Mouse (Mus musculus): Measurements from ENCODE around the gene Myo1a. TPM values are rescaled to one million over a fixed set of nuclear protein-coding genes. Genes with fewer than 3 reads are reported as not detected.
"Not testable (repeated sequence)": the region's sequence is repeated elsewhere in the genome, so short reads cannot be mapped to it uniquely, and the experiment has no call there.

The Myo1a gene
- 0.72 and 0.77 TPM in 2 replicates for polyA plus RNA-seq (2015; fragmentation: Nextera tagmentation; extraction: Ambion mirVana)

GRCm38 (mm10) chr10:127704766-127705220 lies at the start of gene Myo1a:
Myo1a (plus strand) TSS chr10:127705170.
- 70% methylated on average over 2 of the region's 2 CpGs for WGBS
- Histone ChIP-seq H3K9me3 (no peaks in the 10 kb centered on the region), H3K27ac (replicated peaks) (no peak within 1 kb of the TSS), H3K4me3 (no peak within 1 kb of the TSS), H3K36me3 (no peaks in the 10 kb centered on the region), H3K9ac (no peak within 1 kb of the TSS), H3K4me2 (no peak within 1 kb of the TSS), H3K27me3 (no peaks in the 10 kb centered on the region), H3K4me1 (replicated peaks) (no peaks in the 10 kb centered on the region)
- no peak for ATAC-seq (ENCODE audit: low FRiP score, low read depth)

DNA sequence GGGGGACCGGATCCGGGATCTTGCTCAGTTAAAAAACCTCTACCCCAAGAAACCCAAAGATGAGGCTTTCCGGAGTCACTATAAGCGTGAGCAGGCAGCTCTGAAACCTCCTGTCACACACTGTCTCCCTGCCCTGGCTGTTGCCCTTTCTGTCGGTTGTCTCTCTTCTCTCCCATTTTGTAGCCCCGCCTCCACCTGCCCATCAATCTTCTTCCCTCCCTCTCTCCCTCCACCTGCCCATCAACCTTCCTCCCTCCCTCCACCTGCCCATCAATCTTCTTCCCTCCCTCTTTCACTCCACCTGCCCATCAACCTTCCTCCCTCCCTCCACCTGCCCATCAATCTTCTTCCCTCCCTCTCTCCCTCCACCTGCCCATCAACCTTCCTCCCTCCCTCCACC lies 47.4 kb upstream of the Myo1a start:
- not testable (repeated sequence) for H3K9ac ChIP-seq; H3K9me3 ChIP-seq; ATAC-seq (ENCODE audit: low FRiP score, low read depth); H3K36me3 ChIP-seq; H3K4me3 ChIP-seq; H3K4me2 ChIP-seq; H3K27ac ChIP-seq (replicated peaks)
- peaks cover 17% of the 10 kb centered on the region for H3K27me3 ChIP-seq
- H3K4me1 ChIP-seq (replicated peaks): peaks cover 14% of the 10 kb centered on the region
- 51% methylated on average over 6 of the region's 6 CpGs for WGBS

- Histone ChIP-seq H3K4me1 (replicated peaks) (peaks cover 15% of the 10 kb centered on the region), H3K27me3 (peaks cover 22% of the 10 kb centered on the region), H3K9ac (no peak overlapping the region), H3K27ac (replicated peaks) (no peak overlapping the region), H3K9me3 (no peaks in the 10 kb centered on the region), H3K36me3 (no peaks in the 10 kb centered on the region), H3K4me2 (no peak overlapping the region), H3K4me3 (no peak overlapping the region)
- ATAC-seq (ENCODE audit: low FRiP score, low read depth): no peak
- WGBS: 23% methylated on average over 6 of the region's 6 CpGs
Observed at GRCm38 (mm10) chr10:127658076-127658475, 46.9 kb upstream of the Myo1a start.

DNA sequence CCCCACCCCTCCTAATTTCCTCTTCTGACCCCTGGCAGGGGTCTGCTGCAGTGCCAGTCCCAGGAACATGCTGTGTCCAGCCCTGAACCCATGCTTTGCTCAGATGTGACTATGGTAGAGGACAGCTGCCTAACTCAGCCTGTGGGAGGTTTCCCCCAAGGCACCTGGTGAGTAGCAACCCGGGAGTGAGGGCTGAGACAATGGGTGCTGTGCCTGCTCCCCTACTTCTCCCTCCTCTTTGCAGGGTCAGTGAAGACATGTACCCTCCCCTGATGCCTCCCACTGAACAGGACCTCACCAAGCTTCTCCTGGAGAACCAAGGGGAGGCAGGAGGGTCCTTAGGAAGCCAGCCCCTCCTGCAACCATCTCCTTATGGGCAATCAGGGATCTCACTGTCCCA lies 45.4 kb upstream of the Myo1a start:
- no peak overlapping the region for H3K9ac ChIP-seq
- H3K4me3 ChIP-seq: no peak overlapping the region
- WGBS: 47% methylated on average over 1 of the region's 1 CpGs
- no peak overlapping the region for H3K4me2 ChIP-seq
- H3K27me3 ChIP-seq: peaks cover 36% of the 10 kb centered on the region
- H3K9me3 ChIP-seq: no peaks in the 10 kb centered on the region
- ATAC-seq (ENCODE audit: low FRiP score, low read depth): no peak
- H3K36me3 ChIP-seq: no peaks in the 10 kb centered on the region
- H3K27ac ChIP-seq (replicated peaks): no peak overlapping the region
- peaks cover 20% of the 10 kb centered on the region for H3K4me1 ChIP-seq (replicated peaks)

DNA sequence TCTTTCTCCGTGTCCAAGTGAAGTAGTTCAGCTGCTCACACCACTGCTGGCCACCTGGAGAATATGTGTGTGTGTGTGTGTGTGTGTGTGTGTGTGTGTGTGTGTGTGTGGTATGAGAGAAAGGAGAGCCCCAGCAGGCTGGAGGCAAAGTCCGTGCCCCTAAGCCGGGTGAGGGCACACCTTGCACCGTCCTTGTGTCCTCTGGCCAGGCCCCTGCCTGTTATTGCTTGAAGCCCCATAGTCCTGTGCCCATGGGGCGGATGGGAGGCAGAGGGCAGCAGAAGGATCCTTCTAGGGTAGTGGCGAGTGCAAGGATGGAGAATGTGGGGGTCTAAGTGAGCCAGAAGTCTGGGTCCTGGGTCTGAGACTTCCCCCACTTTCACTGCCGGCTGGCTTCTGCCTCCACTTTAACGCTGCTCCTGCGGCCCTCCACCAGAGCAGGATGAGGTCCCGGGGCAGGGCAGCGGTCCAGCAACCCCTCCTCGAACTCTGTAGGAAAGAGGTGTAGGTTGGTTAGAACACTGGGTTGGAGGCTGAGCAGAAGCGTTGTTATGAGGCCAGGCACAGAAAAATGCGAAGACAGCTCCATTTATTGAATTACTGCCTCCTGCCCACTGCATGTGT lies 43.6 kb upstream of the Myo1a start:
- peak overlapping the region; percentile 14; the same call in 1 of the 2 replicates for H3K4me3 ChIP-seq

GRCm38 (mm10) chr10:127661915-127662663 lies 42.9 kb upstream of the Myo1a start:
- peaks cover 37% of the 10 kb centered on the region for H3K4me1 ChIP-seq (replicated peaks)
- 3% methylated on average over 16 of the region's 16 CpGs for WGBS
- H3K27me3 ChIP-seq: peaks cover 61% of the 10 kb centered on the region
- H3K36me3 ChIP-seq: no peaks in the 10 kb centered on the region
- no peaks in the 10 kb centered on the region for H3K9me3 ChIP-seq
- peak overlapping the region; percentile 41 for H3K4me2 ChIP-seq
- H3K4me3 ChIP-seq: peak overlapping the region; percentile 14; the same call in 1 of the 2 replicates
- ATAC-seq (ENCODE audit: low FRiP score, low read depth): 0 out of 2 replicates have a peak, but pooled peaks have one; percentile 14
- H3K9ac ChIP-seq: no peak overlapping the region
- 0 out of 2 replicates have a peak overlapping the region, but pooled peaks have one; percentile 46 for H3K27ac ChIP-seq (replicated peaks)

More for the DNA sequence above, 43.6 kb upstream of the Myo1a start:
- H3K27me3 ChIP-seq: peaks cover 54% of the 10 kb centered on the region
- H3K27ac ChIP-seq (replicated peaks): no peak overlapping the region
- no peaks in the 10 kb centered on the region for H3K36me3 ChIP-seq
- no peak overlapping the region for H3K9ac ChIP-seq
- H3K9me3 ChIP-seq: no peaks in the 10 kb centered on the region
- H3K4me2 ChIP-seq: peak overlapping the region; percentile 41
- ATAC-seq (ENCODE audit: low FRiP score, low read depth): no peak
- peaks cover 30% of the 10 kb centered on the region for H3K4me1 ChIP-seq (replicated peaks)
- 21% methylated on average over 14 of the region's 14 CpGs for WGBS

- Histone ChIP-seq H3K36me3 (no peaks in the 10 kb centered on the region), H3K4me3 (peak overlapping the region; percentile 13; the same call in 1 of the 2 replicates), H3K9me3 (no peaks in the 10 kb centered on the region), H3K27ac (replicated peaks) (no peak overlapping the region), H3K27me3 (peaks cover 66% of the 10 kb centered on the region), H3K4me1 (replicated peaks) (peaks cover 43% of the 10 kb centered on the region), H3K9ac (no peak overlapping the region), H3K4me2 (peak overlapping the region; percentile 41)
- 0 out of 2 replicates have a peak, but pooled peaks have one; percentile 6 for ATAC-seq (ENCODE audit: low FRiP score, low read depth)
- WGBS: 11% methylated on average over 19 of the region's 19 CpGs
Observed at GRCm38 (mm10) chr10:127662666-127663253, 42.2 kb upstream of the Myo1a start.

GRCm38 (mm10) chr10:127663590-127663989 lies 41.4 kb upstream of the Myo1a start:
- H3K27me3 ChIP-seq: peaks cover 70% of the 10 kb centered on the region
- peaks cover 51% of the 10 kb centered on the region for H3K4me1 ChIP-seq (replicated peaks)
- 25% methylated on average over 5 of the region's 5 CpGs for WGBS

DNA sequence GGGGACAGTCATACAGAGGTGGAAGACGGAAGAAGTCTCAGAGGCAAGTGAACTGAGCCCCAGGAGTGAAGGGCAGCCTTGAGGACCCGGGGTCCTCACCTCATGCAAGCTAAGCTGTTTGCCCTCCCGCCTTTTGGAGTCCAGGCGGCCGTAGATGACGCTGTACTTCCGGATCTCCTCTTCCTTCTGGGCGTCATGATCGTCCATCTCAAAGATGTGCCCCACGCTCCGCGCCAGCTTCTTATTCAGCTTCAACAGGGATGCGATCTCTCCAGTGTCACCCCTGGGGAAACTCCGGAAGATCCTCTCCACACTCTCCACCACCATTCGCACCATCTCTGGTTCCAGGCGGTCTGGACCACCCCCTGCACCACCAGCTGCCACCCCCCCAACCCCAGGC lies 40.8 kb upstream of the Myo1a start:
- Histone ChIP-seq H3K4me2 (peak overlapping the region; percentile 91; the same call in 1 of the 2 replicates), H3K36me3 (no peaks in the 10 kb centered on the region), H3K27me3 (peaks cover 70% of the 10 kb centered on the region), H3K4me1 (replicated peaks) (peaks cover 57% of the 10 kb centered on the region), H3K4me3 (no peak overlapping the region), H3K9me3 (no peaks in the 10 kb centered on the region), H3K27ac (replicated peaks) (no peak overlapping the region), H3K9ac (no peak overlapping the region)
- WGBS: 12% methylated on average over 16 of the region's 16 CpGs
- no peak for ATAC-seq (ENCODE audit: low FRiP score, low read depth)

More at GRCm38 (mm10) chr10:127663590-127663989, 41.4 kb upstream of the Myo1a start:
- ATAC-seq (ENCODE audit: low FRiP score, low read depth): no peak
- Histone ChIP-seq H3K9ac (no peak overlapping the region), H3K4me2 (no peak overlapping the region), H3K4me3 (no peak overlapping the region), H3K27ac (replicated peaks) (no peak overlapping the region), H3K36me3 (no peaks in the 10 kb centered on the region), H3K9me3 (no peaks in the 10 kb centered on the region)

- H3K4me3 ChIP-seq: peak overlapping the region; percentile 49; the same call in 1 of the 2 replicates
- H3K27ac ChIP-seq (replicated peaks): no peak overlapping the region
- peak overlapping the region; percentile 91 for H3K4me2 ChIP-seq
- peaks cover 58% of the 10 kb centered on the region for H3K4me1 ChIP-seq (replicated peaks)
- peaks cover 75% of the 10 kb centered on the region for H3K27me3 ChIP-seq
- H3K9me3 ChIP-seq: no peaks in the 10 kb centered on the region
- WGBS: 14% methylated on average over 13 of the region's 13 CpGs
- H3K36me3 ChIP-seq: no peaks in the 10 kb centered on the region
- no peak overlapping the region for H3K9ac ChIP-seq
- no peak for ATAC-seq (ENCODE audit: low FRiP score, low read depth)
Observed at GRCm38 (mm10) chr10:127664891-127665290, 40.1 kb upstream of the Myo1a start.

DNA sequence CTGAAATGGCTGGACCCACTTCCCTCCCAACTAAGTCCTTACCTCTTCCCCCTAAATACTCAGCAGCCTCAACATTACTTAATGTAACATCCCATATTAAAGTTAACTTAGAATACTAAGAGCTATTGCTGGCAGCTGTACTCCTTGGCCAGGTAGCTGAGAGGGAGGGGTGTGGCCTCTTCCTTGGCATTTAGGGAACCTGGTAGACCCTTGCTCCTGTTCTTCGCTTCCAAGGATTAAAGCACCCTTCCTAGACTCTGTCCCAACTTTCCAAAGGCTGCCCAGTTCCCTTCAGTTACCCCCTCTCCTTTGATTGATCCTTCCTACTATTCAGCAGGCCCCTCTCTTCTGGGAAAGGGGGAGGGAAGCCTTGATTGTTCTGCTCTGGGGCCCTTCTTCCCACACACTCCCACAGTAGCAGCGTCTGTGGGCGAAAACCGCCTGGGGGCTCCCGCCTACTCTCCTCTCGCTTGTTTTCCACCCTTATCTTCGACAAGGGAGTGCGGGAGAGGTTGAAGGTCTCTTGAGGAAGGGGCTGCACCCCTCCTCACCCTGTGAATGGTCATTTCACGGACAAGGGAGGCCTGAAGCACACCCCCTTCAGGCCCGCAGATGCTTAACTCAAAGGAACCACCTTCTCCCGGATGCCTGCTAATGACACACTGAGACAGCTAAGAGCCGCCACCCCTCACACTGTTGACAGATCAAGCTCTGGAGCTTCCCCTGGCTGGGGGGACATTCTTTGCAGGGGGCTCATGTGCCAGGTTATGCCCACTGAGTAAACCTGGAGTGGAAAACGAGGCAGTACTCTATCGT lies 39.4 kb upstream of the Myo1a start:
- 4% methylated on average over 14 of the region's 14 CpGs for WGBS
- H3K9me3 ChIP-seq: no peaks in the 10 kb centered on the region
- peak overlapping the region; percentile 49 for H3K4me3 ChIP-seq
- H3K4me2 ChIP-seq: peak overlapping the region; percentile 91
- H3K9ac ChIP-seq: peak overlapping the region; percentile 47; the same call in 1 of the 2 replicates
- H3K27me3 ChIP-seq: peaks cover 71% of the 10 kb centered on the region
- 0 out of 2 replicates have a peak overlapping the region, but pooled peaks have one; percentile 6 for H3K27ac ChIP-seq (replicated peaks)
- H3K4me1 ChIP-seq (replicated peaks): peaks cover 58% of the 10 kb centered on the region
- ATAC-seq (ENCODE audit: low FRiP score, low read depth): no peak
- no peaks in the 10 kb centered on the region for H3K36me3 ChIP-seq

Measured in hindbrain, embryonic 15.5 days (tissue).